Mouse (Mus musculus) spleen, adult 18-20 months (tissue): ENCODE measurements at regions not wholly inside any gene's neighbourhood (a gene's known extent, or its start where the extent isn't known, plus 50 kb on each side); places are given as distances from the start of the nearest gene placed in this dataset.

Experiments
- DNase-seq, 2 experiments: peaks; one replicate each; pipeline ENCODE4 v3.0.0; 2022; ENCODE audit warnings: mixed read lengths in 2 of 2

DNA sequence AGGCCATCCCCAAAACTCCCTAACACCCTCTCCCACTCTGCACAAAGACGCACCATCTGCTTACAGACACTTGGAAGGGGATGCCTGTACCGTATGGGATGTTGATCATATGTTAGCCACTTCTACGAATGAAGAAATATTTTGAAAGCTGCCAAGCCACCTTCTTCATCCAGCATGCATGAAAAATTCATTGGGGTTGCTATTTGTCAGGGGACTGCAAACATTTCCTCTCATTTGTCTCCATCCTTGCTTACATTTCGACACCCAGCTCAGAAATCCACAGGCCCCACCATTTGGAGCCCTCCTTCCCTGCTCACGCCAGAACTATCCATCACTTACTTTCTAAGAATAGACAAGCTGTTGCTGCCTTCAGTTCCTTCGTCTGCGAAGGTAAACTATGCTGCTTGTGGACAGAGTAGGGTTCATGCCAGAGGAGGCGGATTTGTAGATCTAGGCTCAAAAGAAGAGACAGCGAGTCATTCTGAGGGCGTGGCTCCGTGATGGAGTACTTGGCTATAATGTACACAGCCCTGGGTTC, 51.2 kb upstream of the Cdh4 start:
- DNase-seq: no peak
